Mouse (Mus musculus) ES-E14 (cell line): ENCODE measurements at regions not wholly inside any gene's neighbourhood (a gene's known extent, or its start where the extent isn't known, plus 50 kb on each side); places are given as distances from the start of the nearest gene placed in this dataset.

Source experiments
- CHD2 ChIP-seq: IDR thresholded peaks from 2 replicates; pipeline ENCODE4 v1.6.1; 2014; ENCODE audit warnings: mild to moderate bottlenecking, low read depth, low read length, inconsistent platforms
- HCFC1 ChIP-seq: IDR thresholded peaks from 2 replicates; pipeline ENCODE4 v1.6.1; 2012; ENCODE audit warnings: low read length, inconsistent platforms, borderline replicate concordance; ENCODE audit not compliant: insufficient read depth
- MAFK ChIP-seq: IDR thresholded peaks from 2 replicates; pipeline ENCODE4 v1.6.1; 2014; ENCODE audit warnings: mild to moderate bottlenecking, low read depth, low read length, inconsistent platforms; ENCODE audit not compliant: insufficient read depth
- ZC3H11A ChIP-seq: IDR thresholded peaks from 2 replicates; pipeline ENCODE4 v1.6.1; 2012; ENCODE audit warnings: low read depth, mild to moderate bottlenecking, inconsistent platforms, low read length, borderline replicate concordance

DNA sequence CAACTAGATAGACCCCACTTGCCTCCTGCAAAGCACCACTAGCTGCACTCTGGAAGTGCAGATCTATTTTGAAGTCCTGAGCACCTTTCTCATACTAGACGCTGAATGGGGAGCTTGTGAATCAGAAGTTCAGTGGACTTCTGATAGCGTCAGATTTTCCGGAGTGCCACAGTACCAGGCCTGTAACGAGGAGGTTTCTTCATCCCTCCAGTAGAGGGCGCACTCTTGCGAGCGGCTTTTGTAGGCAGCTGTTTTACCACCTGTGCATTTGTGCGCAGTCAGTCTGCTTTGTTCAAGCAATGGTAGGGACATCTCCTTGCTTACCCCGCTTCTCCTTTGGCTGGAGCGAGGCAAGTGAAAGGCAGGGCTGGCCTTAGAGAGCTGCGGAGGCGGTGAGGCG lies 56.9 kb upstream of the Arhgef9 start:
- TF ChIP-seq CHD2 (no peak), MAFK (no peak), ZC3H11A (0 out of 2 replicates have a peak, but pooled peaks have one; percentile 10), HCFC1 (no peak)
